Comparison of ENCODE assay signal across 21 mouse cellular contexts in genomic region chr5:123559588-123559987, GRCm38 (mm10). TPM values are rescaled to one million over a fixed set of nuclear protein-coding genes. Genes with fewer than 3 reads are reported as not detected.
DNase-seq lines count a peak whose midpoint lies in the region; TF ChIP-seq lines count a peak whose summit lies in the region.
"Had no signal": no experiment of that assay in that cellular context is flagged by ENCODE, and none has a peak within 500 bp of the region (broad histone marks: within the 10 kb centered on the region; RNA-seq: fewer than 3 reads in every experiment).

No protein-coding gene starts in this region.

- DNase-seq in heart, adult 11 months, result peak; percentile 34
- no peak for DNase-seq in heart, adult 9 months (ENCODE audit: low spot score in 2 of 2)
- DNase-seq in left cerebral cortex, adult 2 months (ENCODE audit: extremely low spot score in 1 of 2, low spot score in 2 of 2), result peak; percentile 6 to 22
- no peak for DNase-seq in left cerebral cortex, postnatal 36 days (ENCODE audit: low spot score in 2 of 2)
- DNase-seq in spleen, postnatal 4 days (ENCODE audit: low spot score in 2 of 2), result peak; percentile 6 to 45
- DNase-seq in spleen, postnatal 36 days (ENCODE audit: low spot score in 2 of 2), result no peak
- DNase-seq in brain, adult 2 months (ENCODE audit: low read depth, low spot score), result peak; percentile 63
- no peak for DNase-seq in embryo, embryonic 10 days (ENCODE audit: low spot score)
- DNase-seq: adrenal gland, adult 2 months; adrenal gland, postnatal 10 days; adrenal gland, postnatal 25 days; cerebellum, adult 11-12 months; cerebellum, adult 9-10 months; cerebellum, postnatal 10 days; cerebellum, postnatal 25 days; embryo, embryonic 11 days had no signal

- intact Hi-C loops in left cerebral cortex, adult 2 months (cut with DNase I), result no loop called here
- intact Hi-C loops in left cerebral cortex, postnatal 36 days (cut with DNase I), result no loop called here

- no peak for TF ChIP-seq CTCF in left cerebral cortex, adult 2 months (IDR thresholded peaks at IDR 0.05)

- H3K27ac ChIP-seq in left cerebral cortex, adult 2 months, result no peak overlapping the region
- H3K27ac ChIP-seq: embryonic facial prominence, embryonic 13.5 days; embryonic facial prominence, embryonic 15.5 days; forebrain, embryonic 10.5 days; forebrain, embryonic 12.5 days had no signal

- no peak overlapping the region for H3K4me3 ChIP-seq in left cerebral cortex, adult 2 months
- H3K4me3 ChIP-seq: embryonic facial prominence, embryonic 13.5 days; embryonic facial prominence, embryonic 15.5 days; erythroblast, embryonic 14.5 days; forebrain, embryonic 10.5 days; forebrain, embryonic 12.5 days had no signal

RNA-seq across cellular contexts. Expression of gene Vps33a, which starts 13.2 kb away (rescaled TPM):
- 100 to 1,000 TPM in 1 of 2 experiments, 10 to 100 TPM in 1; 87.3 to 105 TPM for total RNA-seq in left cerebral cortex, adult 2 months (2021)
- total RNA-seq in left cerebral cortex, postnatal 36 days (2021), result 100 to 1,000 TPM in 1 of 2 experiments, 10 to 100 TPM in 1; 93.9 to 101 TPM

RNA-seq across cellular contexts. Expression of gene Gm49027, which starts 34.3 kb away (rescaled TPM):
- 1 to 10 TPM; 7.0 to 7.7 TPM for total RNA-seq in left cerebral cortex, adult 2 months (2021)
- 1 to 10 TPM; 3.0 to 7.3 TPM for total RNA-seq in left cerebral cortex, postnatal 36 days (2021)

RNA-seq across cellular contexts. Expression of gene Diablo, which starts 35.6 kb away (rescaled TPM):
- 10 to 100 TPM; 27.9 to 29.0 TPM for total RNA-seq in left cerebral cortex, adult 2 months (2021)
- 10 to 100 TPM; 29.7 to 35.6 TPM for total RNA-seq in left cerebral cortex, postnatal 36 days (2021)

RNA-seq across cellular contexts. Expression of gene B3gnt4, which starts 49.3 kb away (rescaled TPM):
- total RNA-seq in left cerebral cortex, adult 2 months (2021), result 1 to 10 TPM in 1 of 2 experiments, under 1 TPM in 1; 0.95 to 1.1 TPM
- total RNA-seq in left cerebral cortex, postnatal 36 days (2021), result 1 to 10 TPM in 1 of 2 experiments, under 1 TPM in 1; 0.75 to 1.1 TPM

Comparison
In these comparisons a context has a peak if more than half of its experiments do, and no peak if none do; other contexts are left out.
1. DNase-seq: peak in heart, adult 11 months (single experiment), left cerebral cortex, adult 2 months (2 of 2), spleen, postnatal 4 days (2 of 2) and brain, adult 2 months (single experiment); none in heart, adult 9 months (0 of 2), left cerebral cortex, postnatal 36 days (0 of 2), spleen, postnatal 36 days (0 of 2) and embryo, embryonic 10 days (single experiment).